Mouse (Mus musculus): ENCODE measurements around the gene Sec24d. TPM values are rescaled to one million over a fixed set of nuclear protein-coding genes. Genes with fewer than 3 reads are reported as not detected.
"Not testable (repeated sequence)": the region's sequence is repeated elsewhere in the genome, so short reads cannot be mapped to it uniquely, and the experiment has no call there.

The Sec24d gene
- total RNA-seq, 2 experiments from 2014 or later = 12.6 to 16.4 TPM

- intact Hi-C loops (cut with DNase I) = no loop called here
- no peak for DNase-seq (ENCODE audit: low spot score in 2 of 2)
Measured at GRCm38 (mm10) chr3:123333055-123333424, 65.8 kb downstream of the Sec24d start.

- DNase-seq (ENCODE audit: low spot score in 2 of 2) = no peak
- intact Hi-C loops (cut with DNase I) = no loop called here
Measured at GRCm38 (mm10) chr3:123334947-123335346, 67.7 kb downstream of the Sec24d start.

- intact Hi-C loops (cut with DNase I) = no loop called here
- DNase-seq (ENCODE audit: low spot score in 2 of 2) = no peak
Measured at GRCm38 (mm10) chr3:123335480-123335879, 68.2 kb downstream of the Sec24d start.

- intact Hi-C loops (cut with DNase I) = no loop called here
- DNase-seq (ENCODE audit: low spot score in 2 of 2) = no peak
Measured at GRCm38 (mm10) chr3:123336455-123336854, 69.2 kb downstream of the Sec24d start.

GRCm38 (mm10) chr3:123336951-123337350 lies 69.7 kb downstream of the Sec24d start:
- DNase-seq (ENCODE audit: low spot score in 2 of 2) = no peak
- intact Hi-C loops (cut with DNase I) = no loop called here

GRCm38 (mm10) chr3:123337853-123338252 lies 70.6 kb downstream of the Sec24d start:
- intact Hi-C loops (cut with DNase I) = no loop called here
- no peak for DNase-seq (ENCODE audit: low spot score in 2 of 2)

GRCm38 (mm10) chr3:123338666-123339195 lies 71.5 kb downstream of the Sec24d start:
- no peak for DNase-seq (ENCODE audit: low spot score in 2 of 2)
- intact Hi-C loops (cut with DNase I) = no loop called here

GRCm38 (mm10) chr3:123341049-123341448 lies 73.8 kb downstream of the Sec24d start:
- intact Hi-C loops (cut with DNase I) = no loop called here
- DNase-seq (ENCODE audit: low spot score in 2 of 2) = no peak

GRCm38 (mm10) chr3:123343690-123344089 lies 76.4 kb downstream of the Sec24d start:
- no peak for DNase-seq (ENCODE audit: low spot score in 2 of 2)
- intact Hi-C loops (cut with DNase I) = no loop called here

- peak; percentile 50 to 64 for DNase-seq (ENCODE audit: low spot score in 2 of 2)
- intact Hi-C loops (cut with DNase I) = no loop called here
Measured at GRCm38 (mm10) chr3:123348080-123348802, 81.0 kb downstream of the Sec24d start.

- intact Hi-C loops (cut with DNase I) = loop anchor here (10.0 kb wide), 2 partner anchors 116 to 186 kb away; partner anchors contain the start of gene Synpo2
- no peak for DNase-seq (ENCODE audit: low spot score in 2 of 2)
Measured at GRCm38 (mm10) chr3:123350602-123351001, 83.3 kb downstream of the Sec24d start.

- no peak for DNase-seq (ENCODE audit: low spot score in 2 of 2)
- intact Hi-C loops (cut with DNase I) = loop anchor here (10.0 kb wide), 2 partner anchors 117 to 187 kb away; partner anchors contain the start of gene Synpo2
Measured at GRCm38 (mm10) chr3:123351519-123351918, 84.3 kb downstream of the Sec24d start.

GRCm38 (mm10) chr3:123353183-123353582 lies 85.9 kb downstream of the Sec24d start:
- peak; percentile 71 to 72 for DNase-seq (ENCODE audit: low spot score in 2 of 2)
- intact Hi-C loops (cut with DNase I) = loop anchor here (10.0 kb wide), 2 partner anchors 118 to 188 kb away; partner anchors contain the start of gene Synpo2

GRCm38 (mm10) chr3:123353661-123354060 lies 86.4 kb downstream of the Sec24d start:
- intact Hi-C loops (cut with DNase I) = loop anchor here (10.0 kb wide), 2 partner anchors 119 to 189 kb away; partner anchors contain the start of gene Synpo2
- no peak for DNase-seq (ENCODE audit: low spot score in 2 of 2)

- no peak for DNase-seq (ENCODE audit: low spot score in 2 of 2)
- intact Hi-C loops (cut with DNase I) = loop anchor here (10.0 kb wide), 2 partner anchors 120 to 190 kb away; partner anchors contain the start of gene Synpo2
Measured at GRCm38 (mm10) chr3:123354388-123354787, 87.1 kb downstream of the Sec24d start.

GRCm38 (mm10) chr3:123356377-123356991 lies 89.2 kb downstream of the Sec24d start:
- no peak for DNase-seq (ENCODE audit: low spot score in 2 of 2)
- intact Hi-C loops (cut with DNase I) = loop anchor here (10.0 kb wide), 2 partner anchors 122 to 192 kb away; partner anchors contain the start of gene Synpo2

- DNase-seq (ENCODE audit: low spot score in 2 of 2); intact Hi-C loops (cut with DNase I): not testable (repeated sequence)
Measured at GRCm38 (mm10) chr3:123366820-123367219, 99.6 kb downstream of the Sec24d start.

GRCm38 (mm10) chr3:123369161-123369560 lies 101.9 kb downstream of the Sec24d start:
- no peak for DNase-seq (ENCODE audit: low spot score in 2 of 2)
- intact Hi-C loops (cut with DNase I) = no loop called here

- intact Hi-C loops (cut with DNase I) = no loop called here
- DNase-seq (ENCODE audit: low spot score in 2 of 2) = no peak
Measured at GRCm38 (mm10) chr3:123370927-123371326, 103.7 kb downstream of the Sec24d start.

- peak; percentile 80 to 90 for DNase-seq (ENCODE audit: low spot score in 2 of 2)
- intact Hi-C loops (cut with DNase I) = no loop called here
Measured at GRCm38 (mm10) chr3:123371766-123372535, 104.7 kb downstream of the Sec24d start.

Data from left cerebral cortex, postnatal 14 days (tissue).